Mouse (Mus musculus): ENCODE results near the gene Muc13. TPM values are rescaled to one million over a fixed set of nuclear protein-coding genes. Genes with fewer than 3 reads are reported as not detected.

Gene Muc13
- 0.07 TPM in 1 of 2 replicates, not detected in the other for polyA plus RNA-seq (2014; fragmentation: Nextera tagmentation; extraction: Ambion mirVana)

- 92% methylated on average over 10 of the region's 10 CpGs for WGBS
- no peak for ATAC-seq (replicated peaks; ENCODE audit: low FRiP score)
- no peak for DNase-seq (ENCODE audit: low spot score)
- Histone ChIP-seq H3K4me2 (ENCODE audit: low read depth, low read length, severe bottlenecking) (no peak within 1 kb of the TSS), H3K36me3 (ENCODE audit: control insufficient read depth, insufficient read depth, low read length) (no peaks in the 10 kb centered on the region), H3K27ac (ENCODE audit: low read depth, low read length) (no peak within 1 kb of the TSS), H3K9me3 (ENCODE audit: control insufficient read depth, low read length) (no peaks in the 10 kb centered on the region), H3K27me3 (ENCODE audit: control insufficient read depth, insufficient read depth, low read length) (no peaks in the 10 kb centered on the region), H3K9ac (ENCODE audit: low read length) (no peak within 1 kb of the TSS), H3K4me3 (ENCODE audit: low read depth, low read length) (no peak within 1 kb of the TSS), H3K4me1 (replicated peaks; ENCODE audit: control insufficient read depth, insufficient read depth, low read length) (no peaks in the 10 kb centered on the region)
Measured at GRCm38 (mm10) chr16:33793846-33794791, at the start of gene Muc13. Gene Muc13, plus strand, starts transcription at chr16:33794037.

- no peak for ATAC-seq (replicated peaks; ENCODE audit: low FRiP score)
- no peak overlapping the region for H3K27ac ChIP-seq (ENCODE audit: low read depth, low read length)
- DNase-seq (ENCODE audit: low spot score) = no peak
- no peaks in the 10 kb centered on the region for H3K9me3 ChIP-seq (ENCODE audit: control insufficient read depth, low read length)
- no peak overlapping the region for H3K4me2 ChIP-seq (ENCODE audit: low read depth, low read length, severe bottlenecking)
- H3K4me3 ChIP-seq (ENCODE audit: low read depth, low read length) = no peak overlapping the region
- no peaks in the 10 kb centered on the region; the same call in 1 of the 2 replicates for H3K36me3 ChIP-seq (ENCODE audit: control insufficient read depth, insufficient read depth, low read length)
- H3K4me1 ChIP-seq (replicated peaks; ENCODE audit: control insufficient read depth, insufficient read depth, low read length) = peaks cover 4% of the 10 kb centered on the region; the same call in 1 of the 2 replicates
- WGBS = 58% methylated on average over 7 of the region's 7 CpGs
- H3K9ac ChIP-seq (ENCODE audit: low read length) = no peak overlapping the region
- no peaks in the 10 kb centered on the region for H3K27me3 ChIP-seq (ENCODE audit: control insufficient read depth, insufficient read depth, low read length)
Measured at GRCm38 (mm10) chr16:33744622-33745419, 49.0 kb upstream of the Muc13 start.

GRCm38 (mm10) chr16:33745457-33745856 is 48.4 kb upstream of the Muc13 start:
- 88% methylated on average over 7 of the region's 7 CpGs for WGBS
- H3K27ac ChIP-seq (ENCODE audit: low read depth, low read length) = no peak overlapping the region
- no peak overlapping the region for H3K9ac ChIP-seq (ENCODE audit: low read length)
- no peaks in the 10 kb centered on the region for H3K27me3 ChIP-seq (ENCODE audit: control insufficient read depth, insufficient read depth, low read length)
- peaks cover 4% of the 10 kb centered on the region; the same call in 1 of the 2 replicates for H3K4me1 ChIP-seq (replicated peaks; ENCODE audit: control insufficient read depth, insufficient read depth, low read length)
- ATAC-seq (replicated peaks; ENCODE audit: low FRiP score) (no peak), DNase-seq (ENCODE audit: low spot score) (no peak)
- H3K36me3 ChIP-seq (ENCODE audit: control insufficient read depth, insufficient read depth, low read length) = no peaks in the 10 kb centered on the region; the same call in 1 of the 2 replicates
- H3K4me3 ChIP-seq (ENCODE audit: low read depth, low read length) = no peak overlapping the region
- no peak overlapping the region for H3K4me2 ChIP-seq (ENCODE audit: low read depth, low read length, severe bottlenecking)
- H3K9me3 ChIP-seq (ENCODE audit: control insufficient read depth, low read length) = no peaks in the 10 kb centered on the region

GRCm38 (mm10) chr16:33746074-33746676 is 47.7 kb upstream of the Muc13 start:
- no peaks in the 10 kb centered on the region; the same call in 1 of the 2 replicates for H3K4me1 ChIP-seq (replicated peaks; ENCODE audit: control insufficient read depth, insufficient read depth, low read length)
- H3K9ac ChIP-seq (ENCODE audit: low read length) = no peak overlapping the region
- no peaks in the 10 kb centered on the region for H3K9me3 ChIP-seq (ENCODE audit: control insufficient read depth, low read length)
- H3K27ac ChIP-seq (ENCODE audit: low read depth, low read length) = no peak overlapping the region
- no peaks in the 10 kb centered on the region; the same call in 1 of the 2 replicates for H3K36me3 ChIP-seq (ENCODE audit: control insufficient read depth, insufficient read depth, low read length)
- ATAC-seq (replicated peaks; ENCODE audit: low FRiP score) (no peak), DNase-seq (ENCODE audit: low spot score) (no peak)
- H3K4me3 ChIP-seq (ENCODE audit: low read depth, low read length) = no peak overlapping the region
- WGBS = 90% methylated on average over 10 of the region's 10 CpGs
- no peak overlapping the region for H3K4me2 ChIP-seq (ENCODE audit: low read depth, low read length, severe bottlenecking)
- H3K27me3 ChIP-seq (ENCODE audit: control insufficient read depth, insufficient read depth, low read length) = no peaks in the 10 kb centered on the region

GRCm38 (mm10) chr16:33747346-33747954 is 46.4 kb upstream of the Muc13 start:
- ATAC-seq (replicated peaks; ENCODE audit: low FRiP score) (no peak), DNase-seq (ENCODE audit: low spot score) (no peak)
- no peak overlapping the region for H3K4me2 ChIP-seq (ENCODE audit: low read depth, low read length, severe bottlenecking)
- H3K4me3 ChIP-seq (ENCODE audit: low read depth, low read length) = no peak overlapping the region
- no peaks in the 10 kb centered on the region for H3K4me1 ChIP-seq (replicated peaks; ENCODE audit: control insufficient read depth, insufficient read depth, low read length)
- H3K36me3 ChIP-seq (ENCODE audit: control insufficient read depth, insufficient read depth, low read length) = no peaks in the 10 kb centered on the region; the same call in 1 of the 2 replicates
- H3K9ac ChIP-seq (ENCODE audit: low read length) = no peak overlapping the region
- no peaks in the 10 kb centered on the region for H3K27me3 ChIP-seq (ENCODE audit: control insufficient read depth, insufficient read depth, low read length)
- no peak overlapping the region for H3K27ac ChIP-seq (ENCODE audit: low read depth, low read length)
- no peaks in the 10 kb centered on the region for H3K9me3 ChIP-seq (ENCODE audit: control insufficient read depth, low read length)
- 81% methylated on average over 7 of the region's 7 CpGs for WGBS

- Histone ChIP-seq H3K27me3 (ENCODE audit: control insufficient read depth, insufficient read depth, low read length) (no peaks in the 10 kb centered on the region), H3K36me3 (ENCODE audit: control insufficient read depth, insufficient read depth, low read length) (no peaks in the 10 kb centered on the region; the same call in 1 of the 2 replicates), H3K9me3 (ENCODE audit: control insufficient read depth, low read length) (no peaks in the 10 kb centered on the region), H3K4me2 (ENCODE audit: low read depth, low read length, severe bottlenecking) (no peak overlapping the region), H3K4me1 (replicated peaks; ENCODE audit: control insufficient read depth, insufficient read depth, low read length) (no peaks in the 10 kb centered on the region), H3K27ac (ENCODE audit: low read depth, low read length) (no peak overlapping the region), H3K9ac (ENCODE audit: low read length) (no peak overlapping the region), H3K4me3 (ENCODE audit: low read depth, low read length) (no peak overlapping the region)
- no peak for ATAC-seq (replicated peaks; ENCODE audit: low FRiP score)
- 91% methylated on average over 2 of the region's 2 CpGs for WGBS
- DNase-seq (ENCODE audit: low spot score) = no peak
Measured at GRCm38 (mm10) chr16:33747994-33748393, 45.8 kb upstream of the Muc13 start.

GRCm38 (mm10) chr16:33751152-33751551 is 42.7 kb upstream of the Muc13 start:
- Histone ChIP-seq H3K36me3 (ENCODE audit: control insufficient read depth, insufficient read depth, low read length) (peaks cover 6% of the 10 kb centered on the region), H3K27me3 (ENCODE audit: control insufficient read depth, insufficient read depth, low read length) (no peaks in the 10 kb centered on the region), H3K9me3 (ENCODE audit: control insufficient read depth, low read length) (no peaks in the 10 kb centered on the region), H3K27ac (ENCODE audit: low read depth, low read length) (no peak overlapping the region), H3K9ac (ENCODE audit: low read length) (no peak overlapping the region), H3K4me1 (replicated peaks; ENCODE audit: control insufficient read depth, insufficient read depth, low read length) (no peaks in the 10 kb centered on the region), H3K4me3 (ENCODE audit: low read depth, low read length) (no peak overlapping the region), H3K4me2 (ENCODE audit: low read depth, low read length, severe bottlenecking) (no peak overlapping the region)
- WGBS = 56% methylated on average over 13 of the region's 13 CpGs
- DNase-seq (ENCODE audit: low spot score) (no peak), ATAC-seq (replicated peaks; ENCODE audit: low FRiP score) (no peak)

GRCm38 (mm10) chr16:33751590-33751989 is 42.2 kb upstream of the Muc13 start:
- ATAC-seq (replicated peaks; ENCODE audit: low FRiP score) (no peak), DNase-seq (ENCODE audit: low spot score) (no peak)
- no peak overlapping the region for H3K4me3 ChIP-seq (ENCODE audit: low read depth, low read length)
- H3K9ac ChIP-seq (ENCODE audit: low read length) = no peak overlapping the region
- H3K27me3 ChIP-seq (ENCODE audit: control insufficient read depth, insufficient read depth, low read length) = no peaks in the 10 kb centered on the region
- no peak overlapping the region for H3K27ac ChIP-seq (ENCODE audit: low read depth, low read length)
- peaks cover 6% of the 10 kb centered on the region for H3K36me3 ChIP-seq (ENCODE audit: control insufficient read depth, insufficient read depth, low read length)
- no peak overlapping the region for H3K4me2 ChIP-seq (ENCODE audit: low read depth, low read length, severe bottlenecking)
- no peaks in the 10 kb centered on the region for H3K4me1 ChIP-seq (replicated peaks; ENCODE audit: control insufficient read depth, insufficient read depth, low read length)
- H3K9me3 ChIP-seq (ENCODE audit: control insufficient read depth, low read length) = no peaks in the 10 kb centered on the region
- WGBS = 88% methylated on average over 12 of the region's 12 CpGs

Measured in forebrain, embryonic 11.5 days (tissue).